Mouse (Mus musculus) G1E-ER4 (cell line): Measurements from ENCODE around the gene Sdha. TPM values are rescaled to one million over a fixed set of nuclear protein-coding genes. Genes with fewer than 3 reads are reported as not detected.

Source experiments
- GATA1 ChIP-seq: IDR thresholded peaks from one replicate; pipeline ENCODE4 v1.8.0; 2012; ENCODE audit warnings: low read length, inconsistent platforms
- polyA plus RNA-seq: library from polyadenylated mRNA; stranded (reverse); fragments of >175 nt; gene quantifications from 2 replicates; pipeline ENCODE4 v1.2.3, GENCODE M21; 2012

Sdha gene
- polyA plus RNA-seq, result 64.6 and 85.8 TPM in 2 replicates

- TF ChIP-seq GATA1, result no peak
These were observed at the start of gene Sdha, which contains the start of gene Ccdc127 for GRCm38 (mm10) chr13:74349566-74350434. Gene Sdha (minus strand): TSS chr13:74350280. Gene Ccdc127 (plus strand): TSS chr13:74350309.

- no peak for TF ChIP-seq GATA1
These were observed 49.3 kb upstream of the Sdha start, which contains the start of gene Ftl1-ps1 for GRCm38 (mm10) chr13:74399298-74399839. Gene Ftl1-ps1 (plus strand): TSS chr13:74399694.

- no peak for TF ChIP-seq GATA1
These were observed 41.1 kb upstream of the Sdha start for GRCm38 (mm10) chr13:74391156-74391555.

- no peak for TF ChIP-seq GATA1
These were observed 40.4 kb upstream of the Sdha start, which contains the start of gene Zfp72 for GRCm38 (mm10) chr13:74390371-74390990. Gene Zfp72 (minus strand): TSS chr13:74390836.

- TF ChIP-seq GATA1, result no peak
These were observed 39.6 kb upstream of the Sdha start for GRCm38 (mm10) chr13:74389730-74390129.

- no peak for TF ChIP-seq GATA1
These were observed 32.2 kb upstream of the Sdha start for GRCm38 (mm10) chr13:74382289-74382688.

GRCm38 (mm10) chr13:74381533-74382276 is 31.6 kb upstream of the Sdha start:
- TF ChIP-seq GATA1, result no peak

- TF ChIP-seq GATA1, result no peak
These were observed 13.8 kb upstream of the Sdha start, which contains the start of gene Lrrc14b for GRCm38 (mm10) chr13:74363859-74364235. Gene Lrrc14b (minus strand): TSS chr13:74364005.

- TF ChIP-seq GATA1, result no peak
These were observed 13.2 kb upstream of the Sdha start for GRCm38 (mm10) chr13:74363176-74363858.

- TF ChIP-seq GATA1, result no peak
These were observed 12.1 kb upstream of the Sdha start for GRCm38 (mm10) chr13:74362218-74362617.

- no peak for TF ChIP-seq GATA1
These were observed 6.4 kb upstream of the Sdha start for GRCm38 (mm10) chr13:74356491-74356890.

- no peak for TF ChIP-seq GATA1
These were observed 391 bp upstream of the Sdha start for GRCm38 (mm10) chr13:74350435-74350906.

- no peak for TF ChIP-seq GATA1
These were observed 9.0 kb downstream of the Sdha start for GRCm38 (mm10) chr13:74341036-74341435.

GRCm38 (mm10) chr13:74329321-74329720 is 20.8 kb downstream of the Sdha start:
- no peak for TF ChIP-seq GATA1
